Comparison of ENCODE assay signal across 10 mouse cellular contexts in the genomic region with DNA sequence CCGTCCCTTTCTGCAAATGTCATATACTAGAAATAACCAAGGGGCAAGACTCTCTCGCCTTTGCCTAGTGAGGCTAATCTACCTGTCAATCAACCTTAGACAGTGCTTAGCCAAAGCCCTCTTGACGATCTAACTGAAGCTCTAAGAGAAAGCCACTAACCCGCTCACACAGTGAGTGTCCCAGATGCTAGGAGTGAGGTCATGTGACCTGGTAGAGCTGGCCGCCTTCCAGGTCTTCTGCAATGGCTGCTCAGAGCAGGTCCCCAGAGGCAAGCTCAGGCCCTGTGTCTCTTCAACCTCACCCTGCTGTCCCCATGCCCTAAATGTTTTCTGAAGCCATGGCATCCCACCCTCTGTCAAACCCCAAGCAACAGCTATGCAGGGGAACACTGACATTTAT. TPM values are rescaled to one million over a fixed set of nuclear protein-coding genes. Genes with fewer than 3 reads are reported as not detected.
DNase-seq lines count a peak whose midpoint lies in the region; ATAC-seq and TF ChIP-seq lines count a peak whose summit lies in the region.
"Had no signal": no experiment of that assay in that cellular context is flagged by ENCODE, and none has a peak within 500 bp of the region (broad histone marks: within the 10 kb centered on the region; RNA-seq: fewer than 3 reads in every experiment).

No protein-coding gene starts in this region.

- H3K9me3 ChIP-seq in embryonic facial prominence, embryonic 11.5 days (replicated peaks; ENCODE audit: control insufficient read depth, low read length): no peaks in the 10 kb centered on the region
- H3K9me3 ChIP-seq in embryonic facial prominence, embryonic 10.5 days: no peaks in the 10 kb centered on the region
- no peaks in the 10 kb centered on the region for H3K9me3 ChIP-seq in hindbrain, embryonic 12.5 days (replicated peaks)
- no peaks in the 10 kb centered on the region for H3K9me3 ChIP-seq in midbrain, embryonic 15.5 days
- H3K9me3 ChIP-seq: limb, embryonic 15.5 days had no signal

- no peak overlapping the region for H3K4me2 ChIP-seq in embryonic facial prominence, embryonic 11.5 days (ENCODE audit: low read depth, low read length)
- no peak overlapping the region for H3K4me2 ChIP-seq in hindbrain, embryonic 12.5 days (replicated peaks)
- no peak overlapping the region for H3K4me2 ChIP-seq in midbrain, embryonic 15.5 days
- H3K4me2 ChIP-seq: limb, embryonic 15.5 days had no signal

- no peak; the same call in 1 of the 2 replicates for ATAC-seq in embryonic facial prominence, embryonic 11.5 days (replicated peaks; ENCODE audit: insufficient number of reproducible peaks, low FRiP score, low TSS enrichment, low read depth)
- ATAC-seq in hindbrain, embryonic 12.5 days (ENCODE audit: low FRiP score): peak; percentile 61; the same call in 1 of the 2 replicates
- peak; percentile 64 for ATAC-seq in midbrain, embryonic 15.5 days (replicated peaks)

- no peak for DNase-seq in embryonic facial prominence, embryonic 11.5 days (ENCODE audit: low spot score)
- no peak for DNase-seq in embryonic facial prominence, embryonic 10.5 days (ENCODE audit: low spot score)
- peak; percentile 77 for DNase-seq in adrenal gland, adult 8-10 months
- DNase-seq in gastrocnemius, adult 2 months: peak; percentile 86
- DNase-seq in left cerebral cortex, adult 2 months (ENCODE audit: extremely low spot score in 1 of 2, low spot score in 2 of 2): peak; percentile 59 to 70
- DNase-seq in natural killer cell, adult 2 months (ENCODE audit: low spot score in 2 of 2): no peak

- intact Hi-C loops in gastrocnemius, adult 2 months (cut with DNase I): no loop called here
- intact Hi-C loops in left cerebral cortex, adult 2 months (cut with DNase I): no loop called here

- H3K4me3 ChIP-seq in embryonic facial prominence, embryonic 11.5 days (ENCODE audit: low read depth, low read length): no peak overlapping the region
- H3K4me3 ChIP-seq in embryonic facial prominence, embryonic 10.5 days: no peak overlapping the region
- H3K4me3 ChIP-seq in gastrocnemius, adult 2 months: no peak overlapping the region
- H3K4me3 ChIP-seq in hindbrain, embryonic 12.5 days: no peak overlapping the region
- H3K4me3 ChIP-seq in left cerebral cortex, adult 2 months: no peak overlapping the region
- H3K4me3 ChIP-seq in midbrain, embryonic 15.5 days: no peak overlapping the region
- H3K4me3 ChIP-seq: erythroblast, embryonic 14.5 days; limb, embryonic 15.5 days had no signal

- H3K4me1 ChIP-seq in embryonic facial prominence, embryonic 11.5 days (ENCODE audit: control insufficient read depth, insufficient read depth, low read length): no peaks in the 10 kb centered on the region; the same call in 1 of the 2 replicates
- peaks cover 43% of the 10 kb centered on the region for H3K4me1 ChIP-seq in embryonic facial prominence, embryonic 10.5 days
- peaks cover 37% of the 10 kb centered on the region for H3K4me1 ChIP-seq in hindbrain, embryonic 12.5 days
- H3K4me1 ChIP-seq in midbrain, embryonic 15.5 days: peaks cover 36% of the 10 kb centered on the region

- WGBS in embryonic facial prominence, embryonic 11.5 days: 60% methylated on average over 5 of the region's 5 CpGs
- WGBS in embryonic facial prominence, embryonic 10.5 days: 59% methylated on average over 5 of the region's 5 CpGs
- 40% methylated on average over 5 of the region's 5 CpGs for WGBS in hindbrain, embryonic 12.5 days
- 21% methylated on average over 5 of the region's 5 CpGs for WGBS in midbrain, embryonic 15.5 days

- H3K27me3 ChIP-seq in embryonic facial prominence, embryonic 11.5 days (ENCODE audit: control insufficient read depth, insufficient read depth, low read length): no peaks in the 10 kb centered on the region
- H3K27me3 ChIP-seq in embryonic facial prominence, embryonic 10.5 days (replicated peaks; ENCODE audit: low read depth, poor library complexity, severe bottlenecking): no peaks in the 10 kb centered on the region
- H3K27me3 ChIP-seq in hindbrain, embryonic 12.5 days: no peaks in the 10 kb centered on the region
- H3K27me3 ChIP-seq in midbrain, embryonic 15.5 days (replicated peaks): no peaks in the 10 kb centered on the region
- H3K27me3 ChIP-seq: limb, embryonic 15.5 days had no signal

- H3K36me3 ChIP-seq in embryonic facial prominence, embryonic 11.5 days (replicated peaks; ENCODE audit: control insufficient read depth, insufficient read depth, low read depth, low read length): peaks cover 5% of the 10 kb centered on the region
- H3K36me3 ChIP-seq in embryonic facial prominence, embryonic 10.5 days (replicated peaks): peaks cover 100% of the 10 kb centered on the region
- H3K36me3 ChIP-seq in hindbrain, embryonic 12.5 days: peaks cover 42% of the 10 kb centered on the region
- peaks cover 9% of the 10 kb centered on the region for H3K36me3 ChIP-seq in midbrain, embryonic 15.5 days (replicated peaks)

- peak overlapping the region; percentile 28; the same call in 1 of the 2 replicates for H3K27ac ChIP-seq in embryonic facial prominence, embryonic 11.5 days (replicated peaks; ENCODE audit: low read depth, low read length)
- no peak overlapping the region for H3K27ac ChIP-seq in embryonic facial prominence, embryonic 10.5 days (replicated peaks)
- peak overlapping the region; percentile 49; the same call in 1 of the 2 replicates for H3K27ac ChIP-seq in gastrocnemius, adult 2 months
- peak overlapping the region; percentile 50 for H3K27ac ChIP-seq in hindbrain, embryonic 12.5 days
- peak overlapping the region; percentile 28; the same call in 1 of the 2 replicates for H3K27ac ChIP-seq in left cerebral cortex, adult 2 months
- H3K27ac ChIP-seq in midbrain, embryonic 15.5 days: peak overlapping the region; percentile 60
- H3K27ac ChIP-seq: limb, embryonic 15.5 days had no signal

- no peak for TF ChIP-seq CTCF in gastrocnemius, adult 2 months (IDR thresholded peaks at IDR 0.05)
- no peak for TF ChIP-seq CTCF in left cerebral cortex, adult 2 months (IDR thresholded peaks at IDR 0.05)

- no peak overlapping the region for H3K9ac ChIP-seq in embryonic facial prominence, embryonic 11.5 days (replicated peaks; ENCODE audit: low read length)
- no peak overlapping the region for H3K9ac ChIP-seq in hindbrain, embryonic 12.5 days
- H3K9ac ChIP-seq in midbrain, embryonic 15.5 days: no peak overlapping the region
- H3K9ac ChIP-seq: limb, embryonic 15.5 days had no signal

RNA-seq across cellular contexts. Expression of gene Zmynd8, which starts 49.7 kb away (rescaled TPM):
- polyA plus RNA-seq in embryonic facial prominence, embryonic 11.5 days (2014; fragmentation: Nextera tagmentation; extraction: Ambion mirVana): 36.1 and 36.8 TPM in 2 replicates
- 68.1 and 69.9 TPM in 2 replicates for polyA plus RNA-seq in embryonic facial prominence, embryonic 10.5 days (2016; fragmentation: Nextera tagmentation; extraction: Ambion mirVana)
- 10 to 100 TPM; 51.7 to 94.5 (median 70.6) TPM for total RNA-seq in adrenal gland, adult 8-10 months (2022)
- 10 to 100 TPM; 13.1 to 23.3 TPM for total RNA-seq in gastrocnemius, adult 2 months (2021)
- polyA plus RNA-seq in hindbrain, embryonic 12.5 days (2016; fragmentation: Nextera tagmentation; extraction: Ambion mirVana): 71.8 and 72.1 TPM in 2 replicates
- total RNA-seq in left cerebral cortex, adult 2 months (2021): 100 to 1,000 TPM; 182 to 188 TPM
- 89.8 and 93.3 TPM in 2 replicates for polyA plus RNA-seq in midbrain, embryonic 15.5 days (2015; fragmentation: Nextera tagmentation; extraction: Ambion mirVana)

Comparison
In these comparisons a context has a peak if more than half of its experiments do, and no peak if none do; other contexts are left out.
1. DNase-seq: peak in adrenal gland, adult 8-10 months (single experiment), gastrocnemius, adult 2 months (single experiment) and left cerebral cortex, adult 2 months (2 of 2); none in embryonic facial prominence, embryonic 11.5 days (single experiment), embryonic facial prominence, embryonic 10.5 days (single experiment) and natural killer cell, adult 2 months (0 of 2).